Mouse (Mus musculus) cerebellum, adult 11-12 months (tissue): ENCODE measurements around the gene Timp1.

Experiments
- DNase-seq: peaks from one replicate; pipeline ENCODE4 v3.0.0; 2022

Timp1 gene

GRCm38 (mm10) chrX:20869962-20870513 lies at the start of gene Timp1:
Timp1 (plus strand) TSS chrX:20870166.
- no peak for DNase-seq

- peak; percentile 69 for DNase-seq
These were observed 41.0 kb upstream of the Timp1 start for GRCm38 (mm10) chrX:20828934-20829333.

- no peak for DNase-seq
These were observed 22.7 kb upstream of the Timp1 start for GRCm38 (mm10) chrX:20847232-20847631.

GRCm38 (mm10) chrX:20847816-20848215 lies 22.1 kb upstream of the Timp1 start:
- no peak for DNase-seq

- DNase-seq: peak; percentile 95
These were observed 21.5 kb upstream of the Timp1 start for GRCm38 (mm10) chrX:20848256-20848984.

- DNase-seq: no peak
These were observed 16.2 kb upstream of the Timp1 start for GRCm38 (mm10) chrX:20853794-20854193.

GRCm38 (mm10) chrX:20861453-20862104 lies 8.4 kb upstream of the Timp1 start:
- DNase-seq: no peak

GRCm38 (mm10) chrX:20862105-20863065 lies 7.6 kb upstream of the Timp1 start:
- peak; percentile 29 for DNase-seq

- DNase-seq: no peak
These were observed 6.5 kb upstream of the Timp1 start for GRCm38 (mm10) chrX:20863161-20864101.

- DNase-seq: no peak
These were observed 1.9 kb upstream of the Timp1 start for GRCm38 (mm10) chrX:20868091-20868490.

GRCm38 (mm10) chrX:20869203-20869602 lies 763 bp upstream of the Timp1 start:
- DNase-seq: no peak

GRCm38 (mm10) chrX:20872928-20873500 lies 3.0 kb downstream of the Timp1 start:
- no peak for DNase-seq

- DNase-seq: no peak
These were observed 5.3 kb downstream of the Timp1 start for GRCm38 (mm10) chrX:20875241-20875640.

GRCm38 (mm10) chrX:20910074-20910473 lies 40.1 kb downstream of the Timp1 start:
- DNase-seq: no peak

- DNase-seq: no peak
These were observed 43.8 kb downstream of the Timp1 start for GRCm38 (mm10) chrX:20913726-20914125.

GRCm38 (mm10) chrX:20915075-20915474 lies 45.1 kb downstream of the Timp1 start:
- no peak for DNase-seq

- no peak for DNase-seq
These were observed 50.4 kb downstream of the Timp1 start for GRCm38 (mm10) chrX:20920249-20920843.

GRCm38 (mm10) chrX:20920844-20921364 lies 50.9 kb downstream of the Timp1 start, which contains the start of gene Syn1:
Syn1 (minus strand) TSS chrX:20921004.
- peak; percentile 95 for DNase-seq

GRCm38 (mm10) chrX:20921366-20921765 lies 51.4 kb downstream of the Timp1 start:
- DNase-seq: no peak

GRCm38 (mm10) chrX:20923506-20923905 lies 53.5 kb downstream of the Timp1 start:
- no peak for DNase-seq
